Mouse (Mus musculus): Measurements from ENCODE around the gene Drg1.

Drg1 gene

GRCm38 (mm10) chr11:3266079-3266685 is at the start of gene Drg1:
Gene Drg1, minus strand, starts transcription at chr11:3266415.
- Histone ChIP-seq H3K4me3 (replicated peaks; ENCODE audit: low read length) (peak within 1 kb of the TSS; percentile 98), H3K27me3 (ENCODE audit: insufficient read depth, low read length) (no peaks in the 10 kb centered on the region), H3K4me1 (replicated peaks; ENCODE audit: low read depth, low read length) (peaks cover 66% of the 10 kb centered on the region), H3K36me3 (ENCODE audit: insufficient read depth, low read length) (peaks cover 37% of the 10 kb centered on the region), H3K9me3 (ENCODE audit: low read length) (no peaks in the 10 kb centered on the region)
- no peak for TF ChIP-seq POU5F1 (IDR thresholded peaks at IDR 0.05; ENCODE audit: borderline replicate concordance, low read length)
- no peak for TF ChIP-seq NANOG (IDR thresholded peaks at IDR 0.05; ENCODE audit: borderline replicate concordance, low read length)
- TF ChIP-seq CTCF (conservative IDR thresholded peaks at IDR 0.05; ENCODE audit: low read length), result no peak

GRCm38 (mm10) chr11:3314148-3314547 is 47.9 kb upstream of the Drg1 start:
- no peaks in the 10 kb centered on the region for H3K9me3 ChIP-seq (ENCODE audit: low read length)
- peaks cover 39% of the 10 kb centered on the region for H3K4me1 ChIP-seq (replicated peaks; ENCODE audit: low read depth, low read length)
- no peak overlapping the region for H3K4me3 ChIP-seq (replicated peaks; ENCODE audit: low read length)
- TF ChIP-seq NANOG (IDR thresholded peaks at IDR 0.05; ENCODE audit: borderline replicate concordance, low read length) (no peak), CTCF (conservative IDR thresholded peaks at IDR 0.05; ENCODE audit: low read length) (peak; percentile 84), POU5F1 (IDR thresholded peaks at IDR 0.05; ENCODE audit: borderline replicate concordance, low read length) (no peak)
- peaks cover 50% of the 10 kb centered on the region for H3K36me3 ChIP-seq (ENCODE audit: insufficient read depth, low read length)
- H3K27me3 ChIP-seq (ENCODE audit: insufficient read depth, low read length), result no peaks in the 10 kb centered on the region

- peaks cover 41% of the 10 kb centered on the region for H3K4me1 ChIP-seq (replicated peaks; ENCODE audit: low read depth, low read length)
- H3K4me3 ChIP-seq (replicated peaks; ENCODE audit: low read length), result no peak overlapping the region
- TF ChIP-seq CTCF (conservative IDR thresholded peaks at IDR 0.05; ENCODE audit: low read length) (no peak), NANOG (IDR thresholded peaks at IDR 0.05; ENCODE audit: borderline replicate concordance, low read length) (no peak)
- peaks cover 56% of the 10 kb centered on the region for H3K36me3 ChIP-seq (ENCODE audit: insufficient read depth, low read length)
- no peaks in the 10 kb centered on the region for H3K9me3 ChIP-seq (ENCODE audit: low read length)
- H3K27me3 ChIP-seq (ENCODE audit: insufficient read depth, low read length), result no peaks in the 10 kb centered on the region
Measured at GRCm38 (mm10) chr11:3313294-3313693, 47.1 kb upstream of the Drg1 start.

- TF ChIP-seq POU5F1 (IDR thresholded peaks at IDR 0.05; ENCODE audit: borderline replicate concordance, low read length) (no peak), NANOG (IDR thresholded peaks at IDR 0.05; ENCODE audit: borderline replicate concordance, low read length) (no peak), CTCF (conservative IDR thresholded peaks at IDR 0.05; ENCODE audit: low read length) (no peak)
- H3K27me3 ChIP-seq (ENCODE audit: insufficient read depth, low read length), result no peaks in the 10 kb centered on the region
- H3K4me1 ChIP-seq (replicated peaks; ENCODE audit: low read depth, low read length), result peaks cover 53% of the 10 kb centered on the region
- H3K4me3 ChIP-seq (replicated peaks; ENCODE audit: low read length), result no peak overlapping the region
- H3K9me3 ChIP-seq (ENCODE audit: low read length), result no peaks in the 10 kb centered on the region
- H3K36me3 ChIP-seq (ENCODE audit: insufficient read depth, low read length), result peaks cover 71% of the 10 kb centered on the region
Measured at GRCm38 (mm10) chr11:3311586-3312347, 45.6 kb upstream of the Drg1 start.

GRCm38 (mm10) chr11:3310789-3311585 is 44.8 kb upstream of the Drg1 start:
- peaks cover 60% of the 10 kb centered on the region for H3K4me1 ChIP-seq (replicated peaks; ENCODE audit: low read depth, low read length)
- no peaks in the 10 kb centered on the region for H3K27me3 ChIP-seq (ENCODE audit: insufficient read depth, low read length)
- TF ChIP-seq CTCF (conservative IDR thresholded peaks at IDR 0.05; ENCODE audit: low read length) (no peak), POU5F1 (IDR thresholded peaks at IDR 0.05; ENCODE audit: borderline replicate concordance, low read length) (no peak), NANOG (IDR thresholded peaks at IDR 0.05; ENCODE audit: borderline replicate concordance, low read length) (no peak)
- peaks cover 79% of the 10 kb centered on the region for H3K36me3 ChIP-seq (ENCODE audit: insufficient read depth, low read length)
- no peak overlapping the region for H3K4me3 ChIP-seq (replicated peaks; ENCODE audit: low read length)
- no peaks in the 10 kb centered on the region for H3K9me3 ChIP-seq (ENCODE audit: low read length)

GRCm38 (mm10) chr11:3309884-3310283 is 43.7 kb upstream of the Drg1 start:
- H3K4me3 ChIP-seq (replicated peaks; ENCODE audit: low read length), result no peak overlapping the region
- TF ChIP-seq POU5F1 (IDR thresholded peaks at IDR 0.05; ENCODE audit: borderline replicate concordance, low read length) (no peak), NANOG (IDR thresholded peaks at IDR 0.05; ENCODE audit: borderline replicate concordance, low read length) (no peak), CTCF (conservative IDR thresholded peaks at IDR 0.05; ENCODE audit: low read length) (no peak)
- H3K9me3 ChIP-seq (ENCODE audit: low read length), result no peaks in the 10 kb centered on the region
- no peaks in the 10 kb centered on the region for H3K27me3 ChIP-seq (ENCODE audit: insufficient read depth, low read length)
- peaks cover 71% of the 10 kb centered on the region for H3K4me1 ChIP-seq (replicated peaks; ENCODE audit: low read depth, low read length)
- H3K36me3 ChIP-seq (ENCODE audit: insufficient read depth, low read length), result peaks cover 90% of the 10 kb centered on the region

GRCm38 (mm10) chr11:3307875-3308274 is 41.7 kb upstream of the Drg1 start:
- H3K4me1 ChIP-seq (replicated peaks; ENCODE audit: low read depth, low read length), result peaks cover 74% of the 10 kb centered on the region
- no peaks in the 10 kb centered on the region for H3K27me3 ChIP-seq (ENCODE audit: insufficient read depth, low read length)
- H3K9me3 ChIP-seq (ENCODE audit: low read length), result no peaks in the 10 kb centered on the region
- peaks cover 100% of the 10 kb centered on the region for H3K36me3 ChIP-seq (ENCODE audit: insufficient read depth, low read length)
- H3K4me3 ChIP-seq (replicated peaks; ENCODE audit: low read length), result no peak overlapping the region
- TF ChIP-seq POU5F1 (IDR thresholded peaks at IDR 0.05; ENCODE audit: borderline replicate concordance, low read length) (no peak), CTCF (conservative IDR thresholded peaks at IDR 0.05; ENCODE audit: low read length) (no peak), NANOG (IDR thresholded peaks at IDR 0.05; ENCODE audit: borderline replicate concordance, low read length) (no peak)

GRCm38 (mm10) chr11:3305821-3306220 is 39.6 kb upstream of the Drg1 start:
- H3K36me3 ChIP-seq (ENCODE audit: insufficient read depth, low read length), result peaks cover 100% of the 10 kb centered on the region
- no peaks in the 10 kb centered on the region for H3K27me3 ChIP-seq (ENCODE audit: insufficient read depth, low read length)
- TF ChIP-seq CTCF (conservative IDR thresholded peaks at IDR 0.05; ENCODE audit: low read length), result no peak
- no peak for TF ChIP-seq NANOG (IDR thresholded peaks at IDR 0.05; ENCODE audit: borderline replicate concordance, low read length)
- TF ChIP-seq POU5F1 (IDR thresholded peaks at IDR 0.05; ENCODE audit: borderline replicate concordance, low read length), result no peak
- no peak overlapping the region for H3K4me3 ChIP-seq (replicated peaks; ENCODE audit: low read length)
- H3K4me1 ChIP-seq (replicated peaks; ENCODE audit: low read depth, low read length), result peaks cover 79% of the 10 kb centered on the region
- no peaks in the 10 kb centered on the region for H3K9me3 ChIP-seq (ENCODE audit: low read length)

Measured in E14TG2a.4 (cell line).